Mouse (Mus musculus): ENCODE results near the gene Spink4. TPM values are rescaled to one million over a fixed set of nuclear protein-coding genes. Genes with fewer than 3 reads are reported as not detected.

Gene Spink4
- polyA plus RNA-seq (2012; ENCODE audit: insufficient read depth, insufficient read length, missing spikeins) = not detected in 2 replicates

DNA sequence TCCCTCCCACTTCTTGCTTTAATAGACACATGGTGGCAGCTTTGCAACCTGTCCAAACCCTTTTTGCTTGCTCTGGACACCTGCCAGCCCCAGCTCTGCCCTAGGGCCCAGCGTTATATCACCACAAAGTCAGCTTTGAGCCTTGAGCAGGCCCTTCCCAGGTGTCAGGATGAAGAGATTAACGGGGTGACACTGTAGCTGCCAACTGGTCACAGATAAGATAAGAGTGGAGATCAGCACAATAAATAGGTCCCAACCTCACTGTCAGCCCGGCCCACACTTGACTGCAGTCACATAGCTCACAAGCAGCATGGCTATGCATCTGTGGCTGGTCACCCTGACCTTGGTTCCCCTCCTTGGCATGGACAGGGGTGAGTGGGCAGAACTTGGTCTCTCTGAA, at the start of gene Spink4:
Gene Spink4 (plus strand): TSS at position 268 of the 400 bp plus-strand sequence.
- Histone ChIP-seq H3K4me1 (ENCODE audit: control insufficient read depth, insufficient read depth, low read length) (peaks cover under 1% of the 10 kb centered on the region; the same call in 1 of the 2 replicates), H3K27ac (ENCODE audit: insufficient read depth, low read depth, low read length) (no peak within 1 kb of the TSS), H3K4me3 (ENCODE audit: insufficient read depth, low read length) (no peak within 1 kb of the TSS)
- TF ChIP-seq CTCF (IDR thresholded peaks at IDR 0.05; ENCODE audit: low read depth, low read length) = no peak
- no peak for TF ChIP-seq POLR2A (IDR thresholded peaks at IDR 0.05; ENCODE audit: borderline replicate concordance, low read depth, low read length)

GRCm38 (mm10) chr4:40870206-40870605, 49.6 kb upstream of the Spink4 start:
- Histone ChIP-seq H3K27ac (ENCODE audit: insufficient read depth, low read depth, low read length) (no peak overlapping the region), H3K4me3 (ENCODE audit: insufficient read depth, low read length) (no peak overlapping the region), H3K4me1 (ENCODE audit: control insufficient read depth, insufficient read depth, low read length) (peaks cover 13% of the 10 kb centered on the region)
- TF ChIP-seq CTCF (IDR thresholded peaks at IDR 0.05; ENCODE audit: low read depth, low read length) (no peak), POLR2A (IDR thresholded peaks at IDR 0.05; ENCODE audit: borderline replicate concordance, low read depth, low read length) (no peak)

DNA sequence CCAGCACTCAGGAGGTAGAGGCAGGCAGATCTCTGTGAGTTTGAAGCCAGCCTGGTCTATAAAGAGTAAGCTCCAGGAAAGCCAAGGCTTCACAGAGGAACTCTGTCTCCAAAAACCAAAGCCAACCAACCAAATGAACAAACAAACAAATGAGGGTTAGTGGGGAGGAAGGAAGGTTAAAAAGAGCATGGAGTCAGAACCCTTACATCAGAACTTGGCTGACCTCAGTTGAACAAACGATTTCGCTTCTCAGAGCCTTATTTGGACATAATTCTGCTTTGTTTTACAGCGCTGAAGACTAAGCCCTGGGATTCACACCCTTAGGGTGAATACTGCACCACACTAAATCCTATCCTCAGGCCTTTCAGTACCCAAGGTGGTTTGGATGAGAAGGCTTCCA, 47.7 kb upstream of the Spink4 start:
- no peak overlapping the region for H3K27ac ChIP-seq (ENCODE audit: insufficient read depth, low read depth, low read length)
- H3K4me1 ChIP-seq (ENCODE audit: control insufficient read depth, insufficient read depth, low read length) = peaks cover 16% of the 10 kb centered on the region
- no peak for TF ChIP-seq CTCF (IDR thresholded peaks at IDR 0.05; ENCODE audit: low read depth, low read length)
- no peak for TF ChIP-seq POLR2A (IDR thresholded peaks at IDR 0.05; ENCODE audit: borderline replicate concordance, low read depth, low read length)
- H3K4me3 ChIP-seq (ENCODE audit: insufficient read depth, low read length) = no peak overlapping the region

DNA sequence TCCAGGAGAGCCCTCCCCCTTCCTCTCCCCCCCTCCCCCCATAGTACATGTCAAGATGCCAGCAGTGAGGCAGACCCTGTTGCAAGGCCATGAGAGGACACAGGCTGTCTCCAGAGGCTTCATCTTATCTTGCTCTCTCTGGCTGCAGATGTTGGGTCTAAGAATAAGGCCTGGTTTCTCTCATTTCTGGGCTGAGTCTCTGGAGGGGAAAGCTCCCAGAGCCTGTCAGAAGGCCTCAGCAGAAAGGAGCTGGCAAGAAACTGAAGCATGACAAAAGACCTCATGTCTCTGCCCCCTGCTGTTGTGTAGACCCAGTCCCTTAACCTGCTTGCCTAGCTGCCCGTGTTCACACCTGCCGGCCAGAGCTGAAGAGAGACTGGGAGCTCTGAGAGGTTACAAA, 46.5 kb upstream of the Spink4 start:
- no peak for TF ChIP-seq POLR2A (IDR thresholded peaks at IDR 0.05; ENCODE audit: borderline replicate concordance, low read depth, low read length)
- no peak for TF ChIP-seq CTCF (IDR thresholded peaks at IDR 0.05; ENCODE audit: low read depth, low read length)
- H3K4me1 ChIP-seq (ENCODE audit: control insufficient read depth, insufficient read depth, low read length) = peaks cover 10% of the 10 kb centered on the region
- no peak overlapping the region for H3K4me3 ChIP-seq (ENCODE audit: insufficient read depth, low read length)
- no peak overlapping the region for H3K27ac ChIP-seq (ENCODE audit: insufficient read depth, low read depth, low read length)

DNA sequence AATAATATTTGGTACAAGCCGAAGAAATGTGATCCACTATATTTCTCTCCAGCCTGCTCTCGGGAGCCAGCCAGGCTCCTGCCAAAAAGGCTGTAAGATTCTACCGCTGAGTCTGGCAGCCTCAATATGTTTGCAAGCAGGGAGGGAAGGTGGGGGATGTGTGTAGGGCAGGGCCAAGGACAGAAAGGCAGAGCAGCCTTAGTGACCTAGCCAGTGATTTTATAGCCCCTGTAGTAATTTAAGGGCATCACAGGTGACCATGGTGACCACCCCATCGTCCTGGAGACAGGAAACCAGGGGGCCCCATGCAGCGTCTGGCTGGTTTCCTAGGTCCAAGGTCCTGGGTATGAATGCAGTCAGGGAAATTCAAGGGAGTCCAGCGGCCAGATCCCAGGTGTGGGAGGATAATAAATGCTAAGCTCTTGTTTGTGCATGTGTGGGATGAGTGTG, 45.7 kb upstream of the Spink4 start:
- Histone ChIP-seq H3K4me3 (ENCODE audit: insufficient read depth, low read length) (no peak overlapping the region), H3K27ac (ENCODE audit: insufficient read depth, low read depth, low read length) (no peak overlapping the region), H3K4me1 (ENCODE audit: control insufficient read depth, insufficient read depth, low read length) (peaks cover 5% of the 10 kb centered on the region)
- no peak for TF ChIP-seq CTCF (IDR thresholded peaks at IDR 0.05; ENCODE audit: low read depth, low read length)
- no peak for TF ChIP-seq POLR2A (IDR thresholded peaks at IDR 0.05; ENCODE audit: borderline replicate concordance, low read depth, low read length)

GRCm38 (mm10) chr4:40874794-40875552, 44.9 kb upstream of the Spink4 start:
- peaks cover 2% of the 10 kb centered on the region; the same call in 1 of the 2 replicates for H3K4me1 ChIP-seq (ENCODE audit: control insufficient read depth, insufficient read depth, low read length)
- H3K4me3 ChIP-seq (ENCODE audit: insufficient read depth, low read length) = no peak overlapping the region
- H3K27ac ChIP-seq (ENCODE audit: insufficient read depth, low read depth, low read length) = no peak overlapping the region
- TF ChIP-seq CTCF (IDR thresholded peaks at IDR 0.05; ENCODE audit: low read depth, low read length) (no peak), POLR2A (IDR thresholded peaks at IDR 0.05; ENCODE audit: borderline replicate concordance, low read depth, low read length) (no peak)

- H3K4me1 ChIP-seq (ENCODE audit: control insufficient read depth, insufficient read depth, low read length) = peaks cover 2% of the 10 kb centered on the region; the same call in 1 of the 2 replicates
- TF ChIP-seq CTCF (IDR thresholded peaks at IDR 0.05; ENCODE audit: low read depth, low read length) (no peak), POLR2A (IDR thresholded peaks at IDR 0.05; ENCODE audit: borderline replicate concordance, low read depth, low read length) (no peak)
- H3K27ac ChIP-seq (ENCODE audit: insufficient read depth, low read depth, low read length) = no peak overlapping the region
- no peak overlapping the region for H3K4me3 ChIP-seq (ENCODE audit: insufficient read depth, low read length)
Observed at GRCm38 (mm10) chr4:40875842-40876241, 44.0 kb upstream of the Spink4 start.

GRCm38 (mm10) chr4:40876814-40877371, 43.0 kb upstream of the Spink4 start:
- no peak for TF ChIP-seq POLR2A (IDR thresholded peaks at IDR 0.05; ENCODE audit: borderline replicate concordance, low read depth, low read length)
- TF ChIP-seq CTCF (IDR thresholded peaks at IDR 0.05; ENCODE audit: low read depth, low read length) = no peak
- Histone ChIP-seq H3K4me3 (ENCODE audit: insufficient read depth, low read length) (no peak overlapping the region), H3K4me1 (ENCODE audit: control insufficient read depth, insufficient read depth, low read length) (peaks cover 2% of the 10 kb centered on the region; the same call in 1 of the 2 replicates), H3K27ac (ENCODE audit: insufficient read depth, low read depth, low read length) (no peak overlapping the region)

GRCm38 (mm10) chr4:40877528-40877927, 42.3 kb upstream of the Spink4 start:
- H3K27ac ChIP-seq (ENCODE audit: insufficient read depth, low read depth, low read length) = no peak overlapping the region
- TF ChIP-seq POLR2A (IDR thresholded peaks at IDR 0.05; ENCODE audit: borderline replicate concordance, low read depth, low read length) (no peak), CTCF (IDR thresholded peaks at IDR 0.05; ENCODE audit: low read depth, low read length) (no peak)
- H3K4me3 ChIP-seq (ENCODE audit: insufficient read depth, low read length) = no peak overlapping the region
- peaks cover 2% of the 10 kb centered on the region; the same call in 1 of the 2 replicates for H3K4me1 ChIP-seq (ENCODE audit: control insufficient read depth, insufficient read depth, low read length)

- Histone ChIP-seq H3K4me3 (ENCODE audit: insufficient read depth, low read length) (no peak overlapping the region), H3K4me1 (ENCODE audit: control insufficient read depth, insufficient read depth, low read length) (no peaks in the 10 kb centered on the region), H3K27ac (ENCODE audit: insufficient read depth, low read depth, low read length) (no peak overlapping the region)
- no peak for TF ChIP-seq CTCF (IDR thresholded peaks at IDR 0.05; ENCODE audit: low read depth, low read length)
- TF ChIP-seq POLR2A (IDR thresholded peaks at IDR 0.05; ENCODE audit: borderline replicate concordance, low read depth, low read length) = no peak
Observed at GRCm38 (mm10) chr4:40883200-40883599, 36.7 kb upstream of the Spink4 start.
